Mouse (Mus musculus) thymus, adult 2 months (tissue): ENCODE results near the gene Vmn1r70. TPM values are rescaled to one million over a fixed set of nuclear protein-coding genes. Genes with fewer than 3 reads are reported as not detected.

Source experiments
- DNase-seq: peaks from one replicate; pipeline ENCODE4 v3.0.0; 2021
- H3K27ac ChIP-seq: fragments of 200-500 bp; 2 replicates; pipeline ENCODE4 v1.5.1; 2012; ENCODE audit warnings: low read length, control low read depth; ENCODE audit not compliant: control insufficient read depth, insufficient read depth
- H3K27me3 ChIP-seq: fragments of 200-500 bp; 2 replicates; pipeline ENCODE4 v1.6.1; 2012; ENCODE audit warnings: mild to moderate bottlenecking, low read length, moderate library complexity, mixed read lengths; ENCODE audit not compliant: control insufficient read depth, insufficient read depth
- H3K36me3 ChIP-seq: fragments of 200-500 bp; 2 replicates; pipeline ENCODE4 v1.6.1; 2012; ENCODE audit warnings: mild to moderate bottlenecking, low read length, moderate library complexity; ENCODE audit not compliant: control insufficient read depth, insufficient read depth
- H3K4me1 ChIP-seq: fragments of 200-500 bp; replicated peaks from 2 replicates; pipeline ENCODE4 v1.6.1; 2012; ENCODE audit warnings: low read length; ENCODE audit not compliant: control insufficient read depth, insufficient read depth
- H3K4me3 ChIP-seq: fragments of 200-500 bp; 2 replicates; pipeline ENCODE4 v1.5.1; 2012; ENCODE audit warnings: mild to moderate bottlenecking, low read length, control low read depth, moderate library complexity; ENCODE audit not compliant: control insufficient read depth, insufficient read depth
- CTCF ChIP-seq: fragments of 200-500 bp; IDR thresholded peaks from 2 replicates; pipeline ENCODE4 v1.5.1; 2012; ENCODE audit warnings: mild to moderate bottlenecking, control low read depth, low read length, moderate library complexity, borderline replicate concordance; ENCODE audit not compliant: control insufficient read depth, poor library complexity, insufficient read depth; ENCODE audit errors: extremely low read depth
- POLR2A ChIP-seq: fragments of 200-500 bp; IDR thresholded peaks from 2 replicates; pipeline ENCODE4 v1.6.1; 2012; ENCODE audit warnings: mild to moderate bottlenecking, low read length, control low read depth, moderate library complexity; ENCODE audit not compliant: control insufficient read depth, poor library complexity, insufficient read depth; ENCODE audit errors: extremely low read depth
- WGBS: fragments of 180-500 bp; shearing (Covaris S2); methylation state at CpG from one replicate; pipeline ENCODE4 v1.1.7; 2018; 5-methylcytosine and 5-hydroxymethylcytosine counted together
- polyA plus RNA-seq: library from polyadenylated mRNA; depleted of rRNA; stranded (reverse); fragments of >200 nt; gene quantifications from 2 replicates; pipeline ENCODE4 v1.2.3, GENCODE M21; 2012; rRNA removed

The Vmn1r70 gene
- polyA plus RNA-seq = not detected in 2 replicates

GRCm38 (mm10) chr7:10631232-10631631 lies at the start of gene Vmn1r70:
Gene Vmn1r70 (plus strand): TSS chr7:10631532.
- Histone ChIP-seq H3K4me1 (no peaks in the 10 kb centered on the region), H3K27ac (no peak within 1 kb of the TSS), H3K36me3 (no peaks in the 10 kb centered on the region), H3K4me3 (no peak within 1 kb of the TSS), H3K27me3 (no peaks in the 10 kb centered on the region)
- TF ChIP-seq POLR2A (no peak), CTCF (no peak)
- WGBS = 76% methylated on average over 1 of the region's 1 CpGs
- DNase-seq = no peak

DNA sequence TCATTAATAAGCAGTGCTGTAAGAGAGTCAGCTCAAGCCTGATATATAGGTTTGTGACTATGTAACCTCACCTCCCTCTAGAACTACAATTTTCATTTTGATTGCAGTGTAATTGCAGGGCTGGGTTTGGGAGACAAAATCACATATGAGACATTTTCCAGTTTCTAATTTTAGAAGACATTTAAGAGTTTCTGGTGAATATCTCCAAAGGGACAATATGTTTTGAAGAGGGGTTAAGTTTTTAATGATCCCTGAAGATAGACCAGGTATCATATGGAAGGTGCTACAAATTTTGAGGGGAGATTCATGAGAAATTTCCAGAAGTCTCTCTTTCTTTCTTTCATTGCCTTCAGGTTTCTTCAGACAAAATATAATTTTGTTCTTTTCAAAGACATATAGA lies 17.8 kb upstream of the Vmn1r70 start, which contains the start of gene Vmn1r69:
Gene Vmn1r69, minus strand, starts transcription at position 101 of the 400 bp plus-strand sequence.
- Histone ChIP-seq H3K4me3 (no peak within 1 kb of the TSS), H3K36me3 (no peaks in the 10 kb centered on the region), H3K4me1 (no peaks in the 10 kb centered on the region), H3K27me3 (no peaks in the 10 kb centered on the region), H3K27ac (no peak within 1 kb of the TSS)
- DNase-seq = no peak
- TF ChIP-seq CTCF = no peak
- TF ChIP-seq POLR2A = no peak

Other genes with a start within 250 kb of the Vmn1r70 start
- not detected in 2 replicates for gene Vmn1r67, start 188.2 kb upstream of the Vmn1r70 start, polyA plus RNA-seq
- 1.4 and 1.5 TPM in 2 replicates for gene Zik1, start 136.1 kb upstream of the Vmn1r70 start, polyA plus RNA-seq
- gene Vmn1r68, start 73.0 kb upstream of the Vmn1r70 start, polyA plus RNA-seq = not detected in 2 replicates
- gene Vmn1r69, start 17.9 kb upstream of the Vmn1r70 start, polyA plus RNA-seq = not detected in 2 replicates
- not detected in 2 replicates for gene Nlrp4b, start 56.3 kb downstream of the Vmn1r70 start, polyA plus RNA-seq
- not detected in 2 replicates for gene Vmn1r71, start 122.8 kb downstream of the Vmn1r70 start, polyA plus RNA-seq